Mouse (Mus musculus): ENCODE measurements around the gene Shmt2. TPM values are rescaled to one million over a fixed set of nuclear protein-coding genes. Genes with fewer than 3 reads are reported as not detected.
A peak's percentile ranks its signal among the peaks of the same experiment; 100 is the strongest.

The Shmt2 gene
- total RNA-seq, 2 experiments from 2014 or later, result 28.3 to 32.8 TPM

DNA sequence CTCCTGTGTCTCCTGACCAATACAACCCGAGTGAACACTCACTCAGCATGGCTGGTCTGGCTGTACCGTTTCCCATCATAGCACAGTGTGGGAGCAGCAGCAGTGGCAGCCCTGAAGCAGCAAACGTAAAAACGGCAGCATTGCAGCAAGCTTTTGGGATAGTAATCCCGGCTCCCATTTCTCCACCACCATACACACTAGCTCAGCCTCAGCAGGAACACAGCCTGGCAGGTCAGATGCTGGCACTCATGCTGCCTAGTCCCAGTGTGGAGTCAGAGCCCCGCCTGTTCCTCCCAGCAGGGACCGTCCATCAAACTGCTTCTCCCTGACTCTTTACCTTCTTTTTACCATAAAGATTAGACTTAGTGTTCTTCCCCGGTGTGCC, 31.1 kb downstream of the Shmt2 start:
- no peak for DNase-seq (ENCODE audit: extremely low spot score in 1 of 2, low spot score in 2 of 2)
- intact Hi-C loops (cut with DNase I), result no loop called here

DNA sequence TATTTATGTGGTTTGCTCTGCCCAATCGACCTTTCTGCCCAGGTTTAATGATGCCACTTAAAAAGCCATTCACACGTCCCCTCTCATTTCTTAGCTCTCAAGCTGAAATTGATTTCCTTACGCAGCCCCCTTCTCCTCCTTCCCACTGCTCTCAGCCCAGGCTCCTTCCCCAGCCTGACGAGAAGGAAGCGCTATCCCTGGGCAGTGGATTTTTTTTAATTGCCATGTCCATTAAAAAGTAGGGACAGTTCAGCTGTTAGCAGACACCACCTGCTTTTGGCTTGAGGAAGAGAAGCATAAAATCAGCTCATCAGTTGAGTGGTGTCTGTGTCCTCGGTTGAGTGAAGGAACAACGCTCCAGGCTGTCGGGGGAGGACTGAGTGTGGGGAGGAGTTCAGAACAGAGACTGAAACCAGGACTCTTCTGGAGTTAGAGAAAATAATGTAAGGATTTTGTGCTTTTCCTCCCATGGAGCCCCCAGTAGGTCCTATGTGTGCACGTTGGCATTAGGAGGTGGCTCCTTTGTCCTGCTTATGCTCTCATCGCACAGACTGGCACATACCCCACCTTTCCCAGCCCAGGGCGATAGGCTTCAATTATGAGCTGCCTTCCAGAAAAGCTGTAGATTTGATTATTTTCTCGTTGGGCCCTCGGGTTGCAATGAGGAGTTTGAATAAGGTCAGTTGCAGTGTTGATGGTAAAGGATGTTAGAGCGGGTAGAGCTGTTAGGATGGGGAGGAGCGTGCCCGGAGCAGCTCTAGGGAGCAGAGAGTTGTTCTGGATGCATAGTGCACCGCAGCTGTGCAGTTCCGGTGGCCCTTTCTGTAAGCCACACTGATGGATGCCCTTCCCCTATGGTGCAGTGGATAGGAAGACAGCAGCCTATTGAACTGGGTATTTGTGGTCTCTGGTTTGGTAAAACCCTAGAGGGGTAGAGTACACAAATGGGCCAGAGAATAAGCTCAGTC, 31.8 kb downstream of the Shmt2 start:
- DNase-seq (ENCODE audit: extremely low spot score in 1 of 2, low spot score in 2 of 2), result no peak
- intact Hi-C loops (cut with DNase I), result no loop called here

DNA sequence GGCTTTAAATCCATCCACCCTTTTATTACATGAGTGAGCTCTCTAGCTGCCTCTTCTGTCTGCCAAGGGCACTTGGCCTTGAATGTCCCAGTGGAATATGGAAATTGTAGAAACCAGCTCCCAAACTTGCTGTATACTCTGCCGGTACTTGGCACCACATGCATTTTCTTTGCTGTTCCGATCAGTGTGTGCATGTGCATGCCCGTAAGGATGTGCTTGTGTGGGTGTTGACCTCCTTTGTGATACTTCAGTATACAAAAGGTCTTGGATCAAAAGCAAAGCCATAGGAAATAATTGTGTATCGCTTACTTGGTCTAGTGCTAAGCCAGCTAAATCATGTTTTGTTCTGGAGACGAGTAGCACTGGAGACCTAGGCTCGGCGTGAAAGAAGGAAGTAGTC, 33.4 kb downstream of the Shmt2 start:
- intact Hi-C loops (cut with DNase I), result no loop called here
- DNase-seq (ENCODE audit: extremely low spot score in 1 of 2, low spot score in 2 of 2), result no peak

DNA sequence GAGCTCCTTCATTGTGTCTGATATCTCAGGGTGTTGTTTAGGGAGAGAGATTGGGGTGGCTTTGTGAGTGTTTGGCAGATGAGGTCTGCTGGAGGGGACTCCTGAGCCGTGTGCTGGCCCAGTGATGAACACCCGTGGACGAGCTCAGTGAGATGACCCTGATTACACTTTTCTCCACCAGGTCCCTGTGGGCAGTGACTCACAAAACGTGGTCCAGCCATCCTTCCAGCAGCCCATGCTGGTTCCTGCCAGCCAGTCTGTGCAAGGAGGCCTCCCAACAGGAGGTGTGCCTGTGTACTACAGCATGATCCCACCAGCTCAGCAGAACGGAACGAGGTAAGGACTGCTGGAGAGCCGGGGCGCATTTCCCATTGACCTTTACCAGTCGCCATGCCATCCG, 37.0 kb downstream of the Shmt2 start:
- intact Hi-C loops (cut with DNase I), result no loop called here
- no peak for DNase-seq (ENCODE audit: extremely low spot score in 1 of 2, low spot score in 2 of 2)

DNA sequence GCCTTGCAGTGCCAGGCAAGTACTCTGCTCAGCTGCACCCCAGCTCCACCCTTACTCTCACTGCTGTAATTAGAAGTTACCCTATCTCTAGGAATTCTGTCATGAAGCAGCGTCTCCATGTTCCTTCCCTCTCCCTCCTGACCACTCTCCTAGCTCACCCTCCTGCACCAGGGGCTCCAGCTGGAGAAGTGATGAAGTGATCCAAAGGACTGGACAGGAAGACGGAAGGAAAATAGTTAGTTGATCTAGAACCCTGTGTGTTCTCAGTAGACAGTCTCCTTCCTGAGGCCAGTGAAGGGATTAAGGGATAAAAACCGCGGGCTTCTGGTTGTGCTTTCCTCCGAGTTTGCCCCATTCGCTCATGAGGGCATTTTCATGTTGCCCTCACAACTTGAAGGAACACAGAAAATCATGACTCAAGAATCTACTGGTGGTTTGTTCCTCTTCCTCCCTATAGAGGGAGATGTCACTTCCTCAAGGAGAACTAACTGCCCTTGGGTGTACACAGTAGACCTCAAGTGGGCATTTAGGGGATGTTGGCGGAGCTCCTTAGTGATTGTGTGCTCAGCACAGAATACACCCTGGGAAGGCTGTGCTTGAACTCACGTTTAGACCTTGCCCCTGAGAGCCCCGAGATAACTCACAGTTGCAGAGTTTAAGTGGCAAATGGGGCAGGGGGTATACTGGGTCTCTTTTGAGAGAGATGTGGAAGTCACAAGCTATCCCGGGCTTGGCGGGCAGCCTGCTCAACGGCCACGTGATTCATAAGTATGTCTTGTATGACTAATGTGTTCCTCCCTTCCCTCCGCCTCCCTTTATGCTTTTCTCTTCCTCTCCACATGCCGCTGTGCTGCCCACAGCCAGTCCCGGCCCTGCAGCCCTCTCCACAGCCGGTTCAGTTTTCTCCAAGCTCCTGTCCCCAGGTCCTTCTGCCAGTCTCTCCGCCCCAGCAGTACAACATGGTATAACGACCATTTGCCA, 41.1 kb downstream of the Shmt2 start:
- intact Hi-C loops (cut with DNase I), result no loop called here
- DNase-seq (ENCODE audit: extremely low spot score in 1 of 2, low spot score in 2 of 2), result no peak

DNA sequence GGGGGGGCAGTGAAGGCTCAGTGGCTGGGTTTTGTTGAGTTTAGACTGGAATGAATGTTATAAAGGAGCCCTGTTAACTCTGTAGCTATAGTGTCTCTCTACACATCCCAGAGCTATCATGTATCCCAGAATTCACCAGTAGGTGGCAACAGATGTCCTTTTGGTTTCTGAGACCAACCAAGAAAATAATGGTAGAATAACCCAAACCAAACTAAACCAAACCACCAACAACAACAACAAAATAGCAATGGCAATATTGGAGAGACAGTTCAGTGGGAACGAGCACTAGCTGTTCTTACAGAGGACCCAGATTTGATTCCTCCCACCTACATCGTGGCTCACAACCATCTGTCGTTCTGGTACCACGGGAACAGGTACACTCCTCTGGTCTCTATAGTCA, 43.1 kb downstream of the Shmt2 start:
- intact Hi-C loops (cut with DNase I), result no loop called here
- DNase-seq (ENCODE audit: extremely low spot score in 1 of 2, low spot score in 2 of 2), result no peak

DNA sequence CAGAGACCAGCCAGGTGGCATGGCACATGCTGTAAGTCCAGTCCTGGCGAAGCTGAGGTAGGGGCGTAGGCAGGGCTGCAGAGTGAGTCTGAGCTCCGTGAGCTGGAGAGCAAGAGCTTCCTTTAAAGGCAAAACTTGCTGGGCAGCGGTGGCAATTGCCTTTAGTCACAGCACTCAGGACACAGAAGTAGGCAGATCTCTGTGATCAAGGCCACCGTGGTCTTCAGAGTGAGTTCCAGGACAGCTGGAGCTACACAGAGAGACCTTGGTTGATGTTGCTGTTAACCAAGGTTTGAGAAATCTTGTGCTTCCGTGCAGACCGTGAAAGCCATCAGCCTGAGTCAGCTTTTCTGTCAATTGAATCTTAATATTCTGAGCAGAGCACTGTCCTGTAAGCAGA, 44.9 kb downstream of the Shmt2 start:
- intact Hi-C loops (cut with DNase I), result no loop called here
- DNase-seq (ENCODE audit: extremely low spot score in 1 of 2, low spot score in 2 of 2), result no peak

DNA sequence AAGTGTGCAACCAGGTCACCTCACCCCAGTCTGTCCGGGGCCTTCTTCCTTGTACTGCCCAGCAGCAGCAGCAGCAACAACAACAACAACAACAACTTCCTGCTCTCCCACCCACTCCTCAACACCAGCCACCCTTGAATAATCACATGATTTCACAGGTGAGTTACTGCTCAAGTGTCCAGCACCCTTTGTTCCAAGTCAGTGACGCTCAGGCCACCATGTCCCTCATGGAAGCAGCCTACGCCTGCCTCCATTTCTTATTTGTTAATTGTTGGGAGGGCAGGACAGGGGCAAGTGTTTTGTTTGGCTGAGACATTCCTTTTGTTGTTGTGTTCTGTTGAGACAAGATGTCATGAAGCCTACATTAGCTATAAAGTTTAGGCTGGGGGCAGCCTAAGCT, 45.7 kb downstream of the Shmt2 start:
- intact Hi-C loops (cut with DNase I), result no loop called here
- no peak for DNase-seq (ENCODE audit: extremely low spot score in 1 of 2, low spot score in 2 of 2)

DNA sequence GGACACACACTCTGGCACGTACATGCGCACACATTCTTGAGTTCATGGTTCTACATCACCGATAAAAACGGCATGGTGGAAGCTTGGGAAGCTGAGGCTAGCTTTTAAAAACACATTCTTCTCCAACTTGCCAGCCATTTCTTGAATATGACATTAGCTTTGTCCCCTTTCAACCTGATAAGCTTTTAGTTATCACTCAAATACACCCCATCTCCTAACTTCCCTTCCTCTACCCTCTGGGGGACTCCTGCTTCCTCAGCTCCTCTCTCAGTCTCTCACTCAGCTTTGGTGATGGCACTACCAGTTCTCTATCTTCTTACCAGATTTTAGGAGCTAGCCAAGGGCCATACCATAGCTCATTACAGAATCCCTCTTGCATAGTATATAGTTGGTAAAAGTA, 47.1 kb downstream of the Shmt2 start:
- intact Hi-C loops (cut with DNase I), result no loop called here
- no peak for DNase-seq (ENCODE audit: extremely low spot score in 1 of 2, low spot score in 2 of 2)

DNA sequence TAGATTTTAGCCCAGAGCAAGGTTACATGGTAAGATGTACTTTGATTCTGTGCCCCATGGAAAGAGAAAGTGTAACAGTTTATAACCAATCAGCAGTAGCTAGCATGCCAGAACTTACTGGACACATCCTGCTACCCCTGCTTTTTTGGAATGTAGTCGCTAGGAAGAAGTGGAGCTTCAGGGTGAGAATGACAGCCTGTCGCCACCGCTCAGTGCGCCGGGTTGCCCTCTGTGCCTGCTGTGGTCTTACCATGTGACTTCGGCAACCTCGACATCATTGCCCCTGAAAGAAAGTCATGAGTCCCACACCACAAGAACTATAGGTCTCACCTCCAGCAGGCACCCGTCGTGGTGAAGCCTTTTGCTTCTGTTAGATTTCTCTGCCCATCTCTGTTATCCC, 49.5 kb downstream of the Shmt2 start:
- intact Hi-C loops (cut with DNase I), result no loop called here
- DNase-seq (ENCODE audit: extremely low spot score in 1 of 2, low spot score in 2 of 2), result no peak

DNA sequence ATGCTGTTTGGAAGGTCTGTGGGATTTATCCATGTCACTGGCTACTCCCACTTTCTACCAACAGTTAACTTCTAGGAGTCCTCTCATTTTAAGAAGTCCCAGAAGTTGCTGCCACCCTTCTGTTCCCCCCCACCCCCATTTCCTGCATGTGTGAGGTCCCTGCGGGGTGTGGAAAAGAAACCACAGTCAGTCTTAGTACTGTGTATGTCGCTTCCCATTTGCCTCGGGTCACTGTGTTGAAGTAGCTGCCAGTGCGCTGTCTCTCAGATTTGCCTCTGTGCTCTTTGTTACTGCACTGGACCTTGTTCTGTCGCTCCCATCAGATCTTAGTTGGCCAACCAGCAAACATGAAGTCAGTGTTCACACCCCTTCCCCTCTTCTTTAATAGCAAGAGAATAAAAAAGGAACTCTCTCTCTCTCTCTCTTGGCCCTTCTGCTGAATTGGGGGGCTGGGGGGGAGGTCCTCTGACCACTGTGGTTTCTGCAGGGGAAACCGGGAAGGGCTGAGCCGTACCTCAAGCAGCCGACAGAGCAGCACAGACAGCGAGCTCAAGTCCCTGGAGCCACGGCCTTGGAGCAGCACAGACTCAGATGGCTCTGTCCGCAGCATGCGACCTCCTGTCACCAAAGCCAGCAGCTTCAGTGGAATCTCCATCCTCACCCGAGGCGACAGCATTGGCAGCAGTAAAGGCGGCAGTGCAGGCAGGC, 50.8 kb downstream of the Shmt2 start:
- intact Hi-C loops (cut with DNase I), result no loop called here
- peak in 1 of 2 experiments; percentile 33 for DNase-seq (ENCODE audit: extremely low spot score in 1 of 2, low spot score in 2 of 2)

Other genes with a start within 250 kb of the Shmt2 start
- 10 to 100 TPM; 37.4 to 45.5 TPM for gene Mbd6, start 233.4 kb downstream of the Shmt2 start, total RNA-seq (2021)
- 10 to 100 TPM; 59.1 to 62.0 TPM for gene Mars, start 210.7 kb downstream of the Shmt2 start, total RNA-seq (2021)
- gene Arhgap9, start 200.5 kb downstream of the Shmt2 start, total RNA-seq (2021), result under 1 TPM; 0.92 to 0.93 TPM
- gene Gli1, start 180.5 kb downstream of the Shmt2 start, total RNA-seq (2021), result 1 to 10 TPM; 1.5 to 1.7 TPM
- under 1 TPM in 1 of 2 experiments, not detected in 1; 0.08 TPM for gene Inhbe, start 168.0 kb downstream of the Shmt2 start, total RNA-seq (2021)
- not detected for gene Inhbc, start 152.0 kb downstream of the Shmt2 start, total RNA-seq (2021)
- 100 to 1,000 TPM; 288 to 322 TPM for gene R3hdm2, start 142.1 kb downstream of the Shmt2 start, total RNA-seq (2021)
- 1 to 10 TPM; 4.1 to 7.5 TPM for gene Stac3, start 20.8 kb downstream of the Shmt2 start, total RNA-seq (2021)
- gene Ndufa4l2, start 7.5 kb downstream of the Shmt2 start, total RNA-seq (2021), result 1 to 10 TPM; 6.0 to 7.0 TPM
- gene Nxph4, start 12.1 kb upstream of the Shmt2 start, total RNA-seq (2021), result 1 to 10 TPM; 5.8 to 8.5 TPM
- gene Lrp1, start 98.7 kb upstream of the Shmt2 start, total RNA-seq (2021), result 100 to 1,000 TPM; 264 to 283 TPM
- gene Stat6, start 120.5 kb upstream of the Shmt2 start, total RNA-seq (2021), result 10 to 100 TPM in 1 of 2 experiments, 1 to 10 TPM in 1; 9.4 to 10.2 TPM
- 1 to 10 TPM; 3.4 to 4.4 TPM for gene Nemp1, start 144.5 kb upstream of the Shmt2 start, total RNA-seq (2021)
- gene Nab2, start 146.1 kb upstream of the Shmt2 start, total RNA-seq (2021), result 10 to 100 TPM; 28.5 to 32.1 TPM
- under 1 TPM; 0.28 TPM for gene Myo1a, start 182.7 kb upstream of the Shmt2 start, total RNA-seq (2021)
- gene Tac2, start 202.0 kb upstream of the Shmt2 start, total RNA-seq (2021), result 10 to 100 TPM; 14.5 to 17.8 TPM
- 1 to 10 TPM; 8.8 to 10.0 TPM for gene Zbtb39, start 217.1 kb upstream of the Shmt2 start, total RNA-seq (2021)
- gene Gpr182, start 229.3 kb upstream of the Shmt2 start, total RNA-seq (2021), result 1 to 10 TPM; 1.3 to 1.6 TPM
- gene Rdh1, start 237.3 kb upstream of the Shmt2 start, total RNA-seq (2021), result under 1 TPM; 0.19 to 0.28 TPM
- under 1 TPM in 1 of 2 experiments, not detected in 1; 0.24 TPM for gene Rdh16f1, start 237.3 kb upstream of the Shmt2 start, total RNA-seq (2021)